Mouse (Mus musculus) ES-Bruce4 (cell line): Measurements from ENCODE around the gene Cyp39a1.

ENCODE experiments used
- CTCF ChIP-seq: IDR thresholded peaks from one replicate; pipeline ENCODE4 v1.8.1; 2011; ENCODE audit warnings: low read depth, low read length
- EP300 ChIP-seq: IDR thresholded peaks from 2 replicates; pipeline ENCODE4 v1.6.1; 2011; ENCODE audit warnings: low read depth, low read length; ENCODE audit not compliant: insufficient read depth
- POLR2A ChIP-seq: IDR thresholded peaks from one replicate; pipeline ENCODE4 v1.8.1; 2011; ENCODE audit warnings: low read length; ENCODE audit not compliant: insufficient read depth

DNA sequence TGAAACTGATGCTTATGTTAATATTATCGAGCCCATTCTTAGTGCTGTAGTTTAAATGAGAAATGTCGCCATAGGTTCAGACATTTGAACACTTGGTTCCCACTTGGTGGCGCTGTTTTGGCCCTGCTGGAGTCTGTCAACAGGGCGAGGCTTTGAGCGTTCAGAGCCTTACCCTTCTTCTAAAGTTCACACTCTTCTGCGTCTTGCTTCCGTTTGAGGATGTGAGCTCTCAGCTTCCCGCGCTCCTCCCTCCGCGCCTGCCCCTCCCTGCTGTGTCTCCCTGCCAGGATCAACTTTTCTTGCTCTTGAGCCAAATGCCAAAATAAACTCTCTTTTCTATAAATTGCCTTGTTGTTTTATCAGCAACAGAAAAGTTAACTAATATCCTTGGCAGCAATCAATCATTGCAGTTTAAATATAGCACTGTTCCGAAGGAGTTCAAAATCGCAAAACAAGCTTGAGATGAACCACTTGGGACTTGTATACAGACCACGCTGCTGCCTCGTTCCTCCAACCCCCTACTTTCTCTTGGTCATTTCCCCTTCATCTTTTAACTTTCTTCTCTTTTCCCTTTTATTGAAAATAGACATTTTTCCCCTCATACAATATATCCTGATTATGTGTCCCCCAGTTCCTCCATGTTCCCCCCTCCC lies 91.5 kb downstream of the Cyp39a1 start:
- peak; percentile 32 for TF ChIP-seq CTCF
- TF ChIP-seq POLR2A = no peak
- no peak for TF ChIP-seq EP300
